Mouse (Mus musculus) C2C12 (cell line): ENCODE measurements at regions not wholly inside any gene's neighbourhood (a gene's known extent, or its start where the extent isn't known, plus 50 kb on each side); places are given as distances from the start of the nearest gene placed in this dataset.

Source experiments
- CEBPB ChIP-seq: IDR thresholded peaks from one replicate; pipeline ENCODE4 v1.6.1; 2011; ENCODE audit warnings: low read depth, mild to moderate bottlenecking, control low read depth, moderate library complexity
- CTCF ChIP-seq: IDR thresholded peaks from one replicate; pipeline ENCODE4 v1.5.1; 2011; ENCODE audit not compliant: control insufficient read depth, insufficient read depth, insufficient read length
- MAX ChIP-seq: IDR thresholded peaks from one replicate; pipeline ENCODE4 v1.6.1; 2011; ENCODE audit warnings: mild to moderate bottlenecking, control low read depth
- USF1 ChIP-seq: IDR thresholded peaks from one replicate; pipeline ENCODE4 v1.6.1; 2011; ENCODE audit warnings: low read depth, mild to moderate bottlenecking, control low read depth, moderate library complexity

GRCm38 (mm10) chr15:68337264-68337663 lies 1836.6 kb upstream of the Lrrc6 start:
- TF ChIP-seq CTCF (no peak), MAX (no peak), USF1 (no peak), CEBPB (no peak)
